Mouse (Mus musculus): ENCODE results near the gene Tuba1c.
A peak's percentile ranks its signal among the peaks of the same experiment; 100 is the strongest.

DNA sequence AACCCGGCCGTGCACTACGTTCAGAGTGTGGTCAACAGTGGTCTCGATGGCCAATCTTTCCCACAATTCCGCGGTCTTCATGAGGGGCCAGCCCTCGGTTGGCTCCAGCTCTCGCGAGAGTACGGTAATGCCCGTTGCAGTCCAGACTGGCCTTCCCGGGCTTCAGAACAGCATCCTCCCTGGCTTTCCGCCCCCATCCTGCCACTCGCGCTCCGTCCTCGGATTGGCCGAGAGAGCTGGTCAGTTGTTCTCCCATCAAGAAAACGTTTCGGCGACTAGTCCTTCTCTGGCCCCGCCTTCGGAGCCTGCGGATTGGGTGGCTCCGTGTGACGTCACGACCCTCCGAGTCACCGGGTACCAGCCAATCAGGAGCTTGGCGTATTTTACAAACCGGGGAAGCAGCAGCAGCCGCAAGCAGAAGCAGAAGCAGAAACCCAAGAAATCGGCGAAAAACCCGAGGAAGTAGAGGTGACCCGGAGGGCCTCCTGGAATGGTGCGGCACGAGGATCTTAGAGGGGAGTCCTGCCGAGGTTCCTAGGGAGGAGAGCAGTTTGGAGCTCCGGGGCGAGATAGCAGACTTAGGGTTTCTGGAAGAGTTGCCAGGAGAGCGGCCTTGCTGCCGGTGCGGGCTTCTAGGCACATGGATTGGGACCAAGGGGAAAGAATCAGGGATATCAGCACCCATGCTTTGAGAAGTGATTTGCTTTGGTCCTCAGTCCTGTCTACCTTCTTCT lies 45.1 kb downstream of the Tuba1c start:
- TF ChIP-seq CTCF (IDR thresholded peaks at IDR 0.05 in 2 of 3, conservative IDR thresholded peaks at IDR 0.05 in 1 of 3; ENCODE audit: control insufficient read depth in 1 of 3, insufficient read depth in 1 of 3, low read depth in 2 of 3, low read length in 3 of 3, poor library complexity in 1 of 3, severe bottlenecking in 1 of 3) (no peak), USF2 (IDR thresholded peaks at IDR 0.05; ENCODE audit: borderline replicate concordance in 1 of 2, insufficient read depth in 1 of 2, low read depth in 1 of 2, low read length in 2 of 2) (no peak), ZC3H11A (IDR thresholded peaks at IDR 0.05; ENCODE audit: low read depth, low read length) (no peak), SIN3A (IDR thresholded peaks at IDR 0.05; ENCODE audit: low read length) (peak; percentile 94), GATA1 (IDR thresholded peaks at IDR 0.05; ENCODE audit: low read depth, low read length) (no peak), ZMIZ1 (IDR thresholded peaks at IDR 0.05; ENCODE audit: low read depth, low read length) (peak; percentile 94), TAL1 (IDR thresholded peaks at IDR 0.05; ENCODE audit: low read length) (no peak), MAX (IDR thresholded peaks at IDR 0.05; ENCODE audit: low read length) (peak; percentile 69), RAD21 (IDR thresholded peaks at IDR 0.05; ENCODE audit: low read depth, low read length) (no peak), POLR2A (IDR thresholded peaks at IDR 0.05; ENCODE audit: control insufficient read depth in 1 of 2, insufficient read depth in 1 of 2, low read depth in 1 of 2, low read length in 2 of 2, poor library complexity in 1 of 2) (peak; percentile 84 to 97)
